Mouse (Mus musculus): ENCODE results near the gene Cd151.

Cd151 gene

DNA sequence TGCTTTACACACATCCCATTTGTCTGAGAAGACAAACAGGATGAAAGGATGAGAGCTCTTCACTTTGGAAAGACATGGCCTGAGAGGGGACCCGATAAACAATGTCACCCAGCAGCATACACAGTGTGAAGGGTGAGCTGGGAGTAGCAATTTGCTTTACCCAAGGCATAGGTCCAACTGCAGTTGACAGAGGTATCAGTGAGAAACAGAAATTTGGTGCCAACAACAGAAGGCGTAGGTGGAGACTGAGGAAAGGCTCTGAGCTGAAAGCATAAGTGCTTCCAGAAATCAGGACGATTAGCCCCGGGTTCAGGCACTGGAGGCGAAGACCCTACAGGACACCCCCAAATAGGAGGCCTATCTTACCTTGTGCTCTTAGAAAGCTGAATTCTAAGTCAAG lies 43.0 kb downstream of the Cd151 start:
- in situ Hi-C loops (cut with MboI; ENCODE audit: low pct_unique_long_range_greater_than_20kb in 1 of 2, low sequenced_read_pairs in 2 of 2, unreplicated experiment in 1 of 2), result no loop called here

GRCm38 (mm10) chr7:141510681-141511191 lies 43.5 kb downstream of the Cd151 start:
- in situ Hi-C loops (cut with MboI; ENCODE audit: low pct_unique_long_range_greater_than_20kb in 1 of 2, low sequenced_read_pairs in 2 of 2, unreplicated experiment in 1 of 2), result no loop called here

GRCm38 (mm10) chr7:141517638-141518037 lies 50.4 kb downstream of the Cd151 start:
- in situ Hi-C loops (cut with MboI; ENCODE audit: low pct_unique_long_range_greater_than_20kb in 1 of 2, low sequenced_read_pairs in 2 of 2, unreplicated experiment in 1 of 2), result no loop called here

DNA sequence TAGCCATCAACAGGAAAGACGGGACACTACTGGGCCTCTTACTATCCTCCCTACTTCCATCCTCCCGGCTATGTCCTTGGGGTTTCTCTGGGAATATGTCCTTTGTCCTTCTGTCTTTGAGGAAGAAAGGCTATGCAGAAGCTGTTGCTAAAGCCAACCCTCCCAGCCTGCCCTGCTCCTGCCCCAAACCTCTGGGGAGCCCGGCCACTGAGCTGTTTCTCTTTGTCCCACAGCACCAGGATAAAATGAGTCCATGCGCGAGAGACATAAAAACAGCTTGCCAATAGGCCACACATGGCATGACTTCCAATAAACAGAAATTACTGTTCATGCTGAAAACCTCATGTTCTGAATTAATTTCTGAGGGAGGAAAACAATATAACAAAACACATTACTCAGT lies 51.1 kb downstream of the Cd151 start:
- in situ Hi-C loops (cut with MboI; ENCODE audit: low pct_unique_long_range_greater_than_20kb in 1 of 2, low sequenced_read_pairs in 2 of 2, unreplicated experiment in 1 of 2), result no loop called here

- in situ Hi-C loops (cut with MboI; ENCODE audit: low pct_unique_long_range_greater_than_20kb in 1 of 2, low sequenced_read_pairs in 2 of 2, unreplicated experiment in 1 of 2), result no loop called here
Observed at GRCm38 (mm10) chr7:141518926-141519325, 51.7 kb downstream of the Cd151 start.

DNA sequence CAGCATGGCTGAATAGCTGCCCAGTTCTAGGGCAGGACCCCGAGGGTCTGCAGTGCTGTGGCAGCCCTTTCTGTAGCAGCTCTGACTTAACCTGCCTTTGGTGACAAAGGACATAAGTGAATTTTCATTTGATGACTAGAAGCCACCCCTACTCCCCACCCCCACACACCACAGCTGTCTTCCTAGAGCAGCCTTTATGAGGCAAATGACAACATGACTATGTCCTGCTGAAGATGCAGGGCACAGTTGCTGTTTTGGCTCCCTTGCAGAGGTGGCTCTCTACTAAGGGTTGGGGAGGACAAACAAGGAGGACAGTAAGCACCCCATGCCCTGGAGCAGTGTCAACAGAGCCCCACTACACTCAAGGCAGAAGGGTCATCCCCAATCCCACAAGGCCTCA lies 52.6 kb downstream of the Cd151 start:
- in situ Hi-C loops (cut with MboI; ENCODE audit: low pct_unique_long_range_greater_than_20kb in 1 of 2, low sequenced_read_pairs in 2 of 2, unreplicated experiment in 1 of 2), result no loop called here
